Mouse (Mus musculus) heart, adult 9 months (tissue): ENCODE measurements around the gene Togaram1.

Experiments
- DNase-seq, 2 experiments: peaks; one replicate each; pipeline ENCODE4 v3.0.0; 2022; ENCODE audit warnings: low spot score in 2 of 2

Gene Togaram1

GRCm38 (mm10) chr12:65048799-65049198 is 83.2 kb downstream of the Togaram1 start:
- no peak for DNase-seq

- DNase-seq, result no peak
Measured at GRCm38 (mm10) chr12:65058203-65058602, 92.6 kb downstream of the Togaram1 start.

- DNase-seq, result no peak
Measured at GRCm38 (mm10) chr12:65061082-65061481, 95.5 kb downstream of the Togaram1 start.

- DNase-seq, result no peak
Measured at GRCm38 (mm10) chr12:65065241-65065640, 99.6 kb downstream of the Togaram1 start.

- DNase-seq, result no peak
Measured at GRCm38 (mm10) chr12:65066234-65066633, 100.6 kb downstream of the Togaram1 start.

GRCm38 (mm10) chr12:65068409-65068808 is 102.8 kb downstream of the Togaram1 start:
- DNase-seq, result peak; percentile 36 to 49
